Mouse (Mus musculus): ENCODE measurements at regions not wholly inside any gene's neighbourhood (a gene's known extent, or its start where the extent isn't known, plus 50 kb on each side); places are given as distances from the start of the nearest gene placed in this dataset.

DNA sequence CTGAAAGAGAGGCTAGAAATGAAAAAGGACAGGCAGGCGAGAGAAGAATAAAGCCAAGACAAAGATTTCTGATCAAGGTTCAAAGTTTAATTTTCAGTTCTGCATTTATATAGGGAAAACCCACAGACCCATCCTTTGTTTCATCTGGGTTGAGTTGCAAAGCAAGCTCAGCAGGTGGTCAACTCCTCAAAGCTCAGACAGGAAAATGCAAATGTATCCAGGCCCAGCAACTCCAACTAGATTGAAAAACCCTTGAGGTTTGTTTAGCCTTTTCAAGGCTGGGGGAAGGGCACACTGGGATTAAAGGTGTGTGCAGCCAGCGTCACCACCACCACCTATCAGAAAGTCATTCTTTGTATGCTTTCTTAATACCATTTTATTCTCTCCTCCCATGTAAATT, 66.1 kb upstream of the Tspan5 start:
- H3K9ac ChIP-seq = no peak overlapping the region
- 64% methylated on average over 2 of the region's 2 CpGs for WGBS

DNA sequence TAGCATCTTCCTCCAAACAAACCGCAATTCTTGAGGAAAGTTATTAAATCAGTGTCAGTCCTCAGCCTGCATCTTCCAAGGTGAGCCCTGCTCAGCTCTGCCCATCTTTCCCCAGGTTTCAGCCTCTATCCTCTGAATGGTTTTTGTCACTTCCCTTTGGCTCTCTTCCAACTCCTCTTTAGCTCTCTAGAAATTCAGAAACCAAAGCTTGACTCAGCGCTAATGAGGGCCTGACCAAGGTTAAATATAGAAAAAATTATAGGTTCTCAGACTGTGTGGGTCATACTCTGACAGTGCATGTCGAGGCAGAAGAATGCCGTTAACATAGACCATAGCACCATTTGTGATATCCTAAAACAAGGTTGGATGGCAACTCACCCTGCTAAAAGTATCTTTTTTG, 63.6 kb upstream of the Tspan5 start:
- no peaks in the 10 kb centered on the region for H3K9me3 ChIP-seq
- H3K27me3 ChIP-seq = no peaks in the 10 kb centered on the region
- H3K27ac ChIP-seq = no peak overlapping the region
- H3K9ac ChIP-seq = no peak overlapping the region
- 77% methylated on average over 4 of the region's 4 CpGs for WGBS
- no peak overlapping the region for H3K4me3 ChIP-seq
- no peaks in the 10 kb centered on the region for H3K4me1 ChIP-seq
- H3K36me3 ChIP-seq = no peaks in the 10 kb centered on the region
- ATAC-seq (ENCODE audit: low FRiP score, low read depth) = no peak
- no peak overlapping the region for H3K4me2 ChIP-seq (replicated peaks)

More for the DNA sequence above, 66.1 kb upstream of the Tspan5 start:
- Histone ChIP-seq H3K9me3 (no peaks in the 10 kb centered on the region), H3K4me3 (no peak overlapping the region), H3K27ac (no peak overlapping the region), H3K4me2 (replicated peaks) (no peak overlapping the region), H3K4me1 (no peaks in the 10 kb centered on the region), H3K36me3 (no peaks in the 10 kb centered on the region), H3K27me3 (no peaks in the 10 kb centered on the region)
- no peak for ATAC-seq (ENCODE audit: low FRiP score, low read depth)

DNA sequence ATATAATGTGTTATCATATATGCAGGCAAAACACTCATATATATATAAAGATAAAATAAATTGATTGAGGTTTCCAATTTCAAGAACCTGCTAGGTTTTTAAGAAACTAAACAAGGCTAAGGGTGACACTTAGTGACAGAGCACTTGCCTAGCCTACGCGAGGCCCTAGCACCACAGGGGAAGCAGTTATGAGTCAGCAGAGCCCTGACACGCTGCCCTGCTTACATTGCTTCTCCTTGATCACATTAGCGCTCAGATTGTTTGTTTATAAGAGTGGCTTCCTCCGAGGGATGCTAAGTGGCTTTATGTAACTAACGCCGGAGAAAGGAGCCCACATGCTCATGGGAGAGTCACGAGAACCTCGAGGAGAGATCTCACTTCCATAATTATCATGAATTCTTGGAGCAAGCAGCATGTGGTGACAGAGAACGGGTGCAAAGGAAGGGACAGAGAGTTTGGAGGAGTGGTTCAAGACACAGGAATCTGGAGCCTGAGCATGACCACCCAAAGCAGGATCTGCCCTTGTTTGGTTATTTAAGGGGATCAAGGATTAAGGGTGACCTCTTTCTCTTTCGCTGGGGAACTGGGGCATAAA, 55.3 kb upstream of the Tspan5 start:
- 44% methylated on average over 11 of the region's 11 CpGs for WGBS
- H3K27me3 ChIP-seq = no peaks in the 10 kb centered on the region
- H3K4me2 ChIP-seq (replicated peaks) = no peak overlapping the region
- H3K27ac ChIP-seq = no peak overlapping the region
- H3K4me1 ChIP-seq = no peaks in the 10 kb centered on the region
- no peaks in the 10 kb centered on the region for H3K36me3 ChIP-seq
- H3K9ac ChIP-seq = no peak overlapping the region
- no peaks in the 10 kb centered on the region for H3K9me3 ChIP-seq
- no peak for ATAC-seq (ENCODE audit: low FRiP score, low read depth)
- no peak overlapping the region for H3K4me3 ChIP-seq

DNA sequence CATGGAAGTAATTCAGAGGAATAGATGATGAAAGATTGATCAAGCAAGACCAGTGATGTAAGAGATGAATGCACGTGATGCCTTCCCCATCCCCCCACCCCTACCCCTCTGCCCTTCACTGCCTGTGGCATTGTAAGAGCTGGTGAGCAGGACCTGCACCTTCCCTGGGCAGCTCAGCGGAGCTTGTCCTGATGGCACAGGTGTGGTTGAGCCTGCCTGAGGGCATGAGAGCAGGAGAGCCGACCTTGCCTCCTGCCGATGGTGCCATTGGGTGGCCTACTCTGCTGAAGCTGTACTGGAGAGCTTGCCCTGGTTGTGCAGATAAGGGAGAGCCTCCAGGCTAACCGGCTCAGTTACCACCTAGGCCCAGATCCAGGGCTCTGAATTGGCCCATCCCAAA, 53.4 kb upstream of the Tspan5 start:
- Histone ChIP-seq H3K36me3 (no peaks in the 10 kb centered on the region), H3K9me3 (no peaks in the 10 kb centered on the region), H3K27me3 (no peaks in the 10 kb centered on the region), H3K4me3 (no peak overlapping the region), H3K9ac (no peak overlapping the region), H3K27ac (no peak overlapping the region), H3K4me1 (no peaks in the 10 kb centered on the region), H3K4me2 (replicated peaks) (no peak overlapping the region)
- no peak for ATAC-seq (ENCODE audit: low FRiP score, low read depth)
- WGBS = 83% methylated on average over 5 of the region's 5 CpGs

Measured in limb, embryonic 13.5 days (tissue).